Mouse (Mus musculus) stomach, embryonic 14.5 days (tissue): ENCODE measurements at regions not wholly inside any gene's neighbourhood (a gene's known extent, or its start where the extent isn't known, plus 50 kb on each side); places are given as distances from the start of the nearest gene placed in this dataset.

Experiments
- ATAC-seq: fragments of 200-750 bp; cut with Nextera tagmentation; 2 replicates; pipeline ENCODE4 v1.8.0; 2017; ENCODE audit warnings: low read depth, moderate TSS enrichment; ENCODE audit not compliant: insufficient number of reproducible peaks, insufficient read depth, low FRiP score
- H3K27ac ChIP-seq: fragments of 300-500 bp; sonication (generic); 2 replicates; pipeline ENCODE4 v1.5.1; 2014; ENCODE audit warnings: mild to moderate bottlenecking, low read length, moderate library complexity, mixed read lengths
- H3K27me3 ChIP-seq: fragments of 300-500 bp; sonication (generic); 2 replicates; pipeline ENCODE4 v1.6.1; 2014; ENCODE audit warnings: low read length, control low read depth, mixed read lengths; ENCODE audit not compliant: control insufficient read depth, insufficient read depth
- H3K36me3 ChIP-seq: fragments of 300-500 bp; sonication (generic); 2 replicates; pipeline ENCODE4 v1.6.1; 2014; ENCODE audit warnings: mild to moderate bottlenecking, control low read depth, low read length, moderate library complexity, mixed read lengths; ENCODE audit not compliant: control insufficient read depth, insufficient read depth
- H3K4me1 ChIP-seq: fragments of 300-500 bp; sonication (generic); 2 replicates; pipeline ENCODE4 v1.6.1; 2014; ENCODE audit warnings: low read length, control low read depth, mixed read lengths; ENCODE audit not compliant: control insufficient read depth, insufficient read depth
- H3K4me2 ChIP-seq: fragments of 300-500 bp; sonication (generic); replicated peaks from 2 replicates; pipeline ENCODE4 v1.6.1; 2014; ENCODE audit warnings: low read depth, low read length, control low read depth
- H3K4me3 ChIP-seq: fragments of 300-500 bp; sonication (generic); 2 replicates; pipeline ENCODE4 v1.5.1; 2014; ENCODE audit warnings: low read depth, low read length, control low read depth
- H3K9ac ChIP-seq: fragments of 300-500 bp; sonication (generic); replicated peaks from 2 replicates; pipeline ENCODE4 v1.6.1; 2014; ENCODE audit warnings: low read depth, mild to moderate bottlenecking, control low read depth, low read length, moderate library complexity, mixed read lengths
- H3K9me3 ChIP-seq: fragments of 300-500 bp; sonication (generic); 2 replicates; pipeline ENCODE4 v1.6.1; 2016; ENCODE audit warnings: low read depth, low read length, control low read depth; ENCODE audit not compliant: control insufficient read depth
- WGBS: fragments of 180-500 bp; shearing (Covaris S2); extraction: QIAGEN DNeasy Blood & Tissue Kit; methylation state at CpG from one replicate; pipeline ENCODE4 v1.1.7; 2014; 5-methylcytosine and 5-hydroxymethylcytosine counted together

- H3K9me3 ChIP-seq = no peaks in the 10 kb centered on the region
- 59% methylated on average over 4 of the region's 4 CpGs for WGBS
These were observed 523.4 kb upstream of the A1bg start for GRCm38 (mm10) chr15:61446053-61446840.

GRCm38 (mm10) chr15:61441734-61442398 lies 519.1 kb upstream of the A1bg start:
- Histone ChIP-seq H3K4me3 (no peak overlapping the region), H3K9ac (no peak overlapping the region), H3K4me1 (0 out of 2 replicates have a peak, but pooled peaks cover 2% of the 10 kb centered on the region), H3K9me3 (no peaks in the 10 kb centered on the region), H3K36me3 (no peaks in the 10 kb centered on the region), H3K4me2 (no peak overlapping the region), H3K27ac (no peak overlapping the region), H3K27me3 (no peaks in the 10 kb centered on the region)
- ATAC-seq = no peak
- WGBS = 85% methylated on average over 4 of the region's 4 CpGs

More at GRCm38 (mm10) chr15:61446053-61446840, 523.4 kb upstream of the A1bg start:
- no peak for ATAC-seq
- no peak overlapping the region for H3K9ac ChIP-seq
- H3K4me2 ChIP-seq = no peak overlapping the region
- no peak overlapping the region for H3K27ac ChIP-seq
- no peak overlapping the region for H3K4me3 ChIP-seq
- H3K36me3 ChIP-seq = no peaks in the 10 kb centered on the region
- 0 out of 2 replicates have a peak, but pooled peaks cover 2% of the 10 kb centered on the region for H3K4me1 ChIP-seq
- H3K27me3 ChIP-seq = no peaks in the 10 kb centered on the region

GRCm38 (mm10) chr15:61441012-61441411 lies 518.2 kb upstream of the A1bg start:
- Histone ChIP-seq H3K36me3 (no peaks in the 10 kb centered on the region), H3K27ac (no peak overlapping the region), H3K27me3 (no peaks in the 10 kb centered on the region), H3K4me1 (0 out of 2 replicates have a peak, but pooled peaks cover 2% of the 10 kb centered on the region), H3K4me3 (no peak overlapping the region), H3K4me2 (no peak overlapping the region), H3K9me3 (no peaks in the 10 kb centered on the region), H3K9ac (no peak overlapping the region)
- 94% methylated on average over 2 of the region's 2 CpGs for WGBS
- no peak for ATAC-seq

GRCm38 (mm10) chr15:61440284-61440683 lies 517.5 kb upstream of the A1bg start:
- Histone ChIP-seq H3K4me2 (no peak overlapping the region), H3K27me3 (no peaks in the 10 kb centered on the region), H3K36me3 (no peaks in the 10 kb centered on the region), H3K9ac (no peak overlapping the region), H3K4me1 (0 out of 2 replicates have a peak, but pooled peaks cover 2% of the 10 kb centered on the region), H3K4me3 (no peak overlapping the region), H3K27ac (no peak overlapping the region), H3K9me3 (no peaks in the 10 kb centered on the region)
- WGBS = 85% methylated on average over 2 of the region's 2 CpGs
- ATAC-seq = no peak

- H3K27me3 ChIP-seq = no peaks in the 10 kb centered on the region
- no peak overlapping the region for H3K9ac ChIP-seq
- no peaks in the 10 kb centered on the region for H3K9me3 ChIP-seq
- no peak overlapping the region for H3K4me2 ChIP-seq
- ATAC-seq = no peak
- H3K27ac ChIP-seq = no peak overlapping the region
- 81% methylated on average over 2 of the region's 2 CpGs for WGBS
- 0 out of 2 replicates have a peak, but pooled peaks cover 2% of the 10 kb centered on the region for H3K4me1 ChIP-seq
- no peaks in the 10 kb centered on the region for H3K36me3 ChIP-seq
- no peak overlapping the region for H3K4me3 ChIP-seq
These were observed 516.9 kb upstream of the A1bg start for GRCm38 (mm10) chr15:61439623-61440170.

GRCm38 (mm10) chr15:61428818-61429415 lies 506.1 kb upstream of the A1bg start:
- Histone ChIP-seq H3K4me2 (no peak overlapping the region), H3K27me3 (no peaks in the 10 kb centered on the region), H3K27ac (no peak overlapping the region), H3K9me3 (no peaks in the 10 kb centered on the region), H3K9ac (no peak overlapping the region), H3K36me3 (no peaks in the 10 kb centered on the region), H3K4me3 (no peak overlapping the region), H3K4me1 (no peaks in the 10 kb centered on the region)
- 75% methylated on average over 2 of the region's 2 CpGs for WGBS
- ATAC-seq = no peak

GRCm38 (mm10) chr15:61422989-61423388 lies 500.2 kb upstream of the A1bg start:
- Histone ChIP-seq H3K27me3 (no peaks in the 10 kb centered on the region), H3K4me2 (no peak overlapping the region), H3K4me1 (no peaks in the 10 kb centered on the region), H3K9me3 (no peaks in the 10 kb centered on the region), H3K9ac (no peak overlapping the region), H3K36me3 (no peaks in the 10 kb centered on the region), H3K27ac (no peak overlapping the region), H3K4me3 (no peak overlapping the region)
- no peak for ATAC-seq
- 72% methylated on average over 5 of the region's 5 CpGs for WGBS

GRCm38 (mm10) chr15:61417506-61417905 lies 494.7 kb upstream of the A1bg start:
- H3K4me1 ChIP-seq = no peaks in the 10 kb centered on the region
- no peak overlapping the region for H3K4me3 ChIP-seq
- no peak overlapping the region for H3K9ac ChIP-seq
- no peak for ATAC-seq
- H3K4me2 ChIP-seq = no peak overlapping the region
- H3K9me3 ChIP-seq = no peaks in the 10 kb centered on the region
- no peaks in the 10 kb centered on the region for H3K36me3 ChIP-seq
- H3K27me3 ChIP-seq = no peaks in the 10 kb centered on the region
- 73% methylated on average over 2 of the region's 2 CpGs for WGBS
- no peak overlapping the region for H3K27ac ChIP-seq
